Mouse (Mus musculus) hindlimb bud, embryonic 11.5 days (tissue): ENCODE data around the gene Scrn3.

ENCODE experiments used
- DNase-seq: peaks from one replicate; pipeline ENCODE4 v3.0.0-alpha.2; 2012; ENCODE audit warnings: low read depth, low spot score; ENCODE audit errors: extremely low spot score

Scrn3 gene

GRCm38 (mm10) chr2:73312152-73313116 is at the start of gene Scrn3, which contains the start of gene Cir1:
Scrn3 (plus strand) TSS chr2:73312601.
Cir1 (minus strand) TSS chr2:73312701.
- DNase-seq: peak; percentile 88

- no peak for DNase-seq
Observed at GRCm38 (mm10) chr2:73263172-73263765, 49.1 kb upstream of the Scrn3 start.

DNA sequence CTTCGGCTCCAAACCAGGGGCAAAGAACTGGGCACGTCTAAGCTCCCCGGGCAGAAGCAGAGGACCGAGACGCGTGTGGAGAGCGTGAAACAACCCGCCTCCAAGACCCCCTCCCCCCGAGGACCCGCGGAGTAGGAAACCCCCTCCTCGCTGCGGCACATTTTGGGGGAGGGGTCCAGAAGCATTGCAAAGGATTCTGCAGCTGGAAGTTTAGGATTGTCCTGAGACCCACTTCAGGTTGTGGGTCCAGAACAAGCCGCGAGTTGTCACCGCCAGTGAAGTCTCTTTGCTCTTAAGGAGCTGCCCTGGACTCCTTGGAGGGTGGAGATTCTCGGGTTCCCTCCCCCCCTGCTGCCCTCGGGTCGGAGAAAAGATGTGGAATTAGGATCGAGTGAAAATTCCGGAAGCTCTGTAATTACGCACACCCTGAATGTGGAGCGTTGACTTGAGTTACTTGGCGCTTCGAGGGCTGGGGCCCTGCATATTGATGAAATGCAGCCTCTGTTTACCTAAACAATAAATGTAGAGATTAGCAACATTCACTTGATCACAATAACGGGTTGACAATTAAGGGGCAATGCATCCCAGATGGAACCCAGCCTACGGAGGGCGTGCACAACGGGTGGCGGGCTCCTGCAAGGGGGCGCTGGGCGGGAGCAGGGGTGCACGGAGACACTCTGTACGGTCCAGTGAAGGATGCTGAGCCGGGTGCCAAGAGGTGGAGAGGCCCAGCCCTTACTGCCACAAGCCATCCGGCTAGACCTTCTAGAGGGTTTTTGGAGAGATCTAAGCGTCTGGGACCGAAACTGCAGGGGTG is 48.4 kb upstream of the Scrn3 start:
- no peak for DNase-seq

DNA sequence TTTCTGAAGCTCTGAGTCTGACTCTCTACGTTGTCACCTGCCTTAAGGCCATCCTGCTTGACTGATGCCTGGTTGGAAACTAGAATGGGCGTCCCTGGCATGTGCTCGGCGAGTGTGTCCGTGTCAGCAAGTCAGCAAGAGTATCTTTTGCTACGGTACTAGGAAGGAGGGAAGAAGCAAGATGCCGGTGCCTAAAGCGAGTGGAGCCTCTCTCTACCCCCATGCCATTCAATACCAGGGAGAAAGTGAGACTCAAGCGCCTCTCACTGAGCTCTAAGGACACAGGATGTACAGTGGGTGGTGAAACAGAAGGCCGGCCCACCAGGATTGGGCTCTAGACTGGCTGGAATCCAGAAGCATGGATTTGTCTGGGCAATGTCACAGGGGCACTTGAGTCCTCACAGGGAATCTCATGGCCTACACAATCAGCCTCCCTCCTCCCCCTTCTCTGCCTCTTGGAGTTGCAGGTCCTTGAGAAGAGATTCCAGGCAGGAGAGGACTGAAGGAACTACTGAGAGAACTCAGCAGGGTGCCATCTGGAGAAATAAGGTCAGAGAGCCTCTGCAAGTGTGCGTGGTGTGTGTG is 47.7 kb upstream of the Scrn3 start:
- DNase-seq: no peak

GRCm38 (mm10) chr2:73266011-73266410 is 46.4 kb upstream of the Scrn3 start:
- no peak for DNase-seq

- DNase-seq: no peak
Observed at GRCm38 (mm10) chr2:73266623-73267022, 45.8 kb upstream of the Scrn3 start.

DNA sequence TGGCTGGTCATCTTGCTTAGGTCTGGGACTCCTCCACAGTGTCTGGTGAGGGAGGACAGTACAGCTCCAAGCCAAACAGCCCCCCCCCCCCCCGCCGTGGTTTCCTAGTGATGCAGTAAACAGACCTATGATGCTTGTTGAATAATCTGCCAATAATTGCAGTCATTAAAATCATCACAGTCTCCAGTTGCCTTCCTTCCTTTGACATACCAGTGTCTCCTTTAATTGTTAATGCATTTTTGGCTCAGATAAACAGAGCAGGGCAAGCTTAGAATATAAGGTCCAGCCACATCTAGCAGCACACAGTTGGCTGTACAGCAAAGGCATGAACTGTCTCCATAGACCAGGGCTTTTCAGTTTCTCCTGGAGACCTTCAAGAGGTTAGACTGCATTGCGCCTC is 45.2 kb upstream of the Scrn3 start:
- no peak for DNase-seq

DNA sequence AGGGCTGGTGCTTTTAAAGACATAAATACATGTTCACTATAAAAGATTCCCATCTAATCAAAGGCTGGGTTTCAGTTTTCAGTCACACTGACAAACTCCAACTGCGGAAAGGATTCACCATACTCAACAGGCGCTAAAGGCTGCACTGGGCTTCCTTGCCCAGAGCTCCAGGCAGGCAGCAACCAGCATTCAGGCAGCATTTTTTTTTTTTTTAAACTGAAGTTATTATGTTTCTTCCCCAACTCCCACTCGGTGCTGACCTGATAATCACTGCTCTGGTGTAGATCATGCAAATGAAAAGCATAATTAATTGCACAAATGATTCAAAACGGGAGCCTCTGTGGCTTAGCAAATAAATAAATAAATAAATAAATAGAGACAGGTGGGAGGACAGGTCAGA is 44.6 kb upstream of the Scrn3 start:
- no peak for DNase-seq

GRCm38 (mm10) chr2:73268281-73268680 is 44.1 kb upstream of the Scrn3 start:
- no peak for DNase-seq

- DNase-seq: no peak
Observed at GRCm38 (mm10) chr2:73268836-73269395, 43.5 kb upstream of the Scrn3 start.

- no peak for DNase-seq
Observed at GRCm38 (mm10) chr2:73269666-73270065, 42.7 kb upstream of the Scrn3 start.

GRCm38 (mm10) chr2:73270071-73270592 is 42.3 kb upstream of the Scrn3 start:
- no peak for DNase-seq

- DNase-seq: no peak
Observed at GRCm38 (mm10) chr2:73270593-73271458, 41.6 kb upstream of the Scrn3 start.

- DNase-seq: no peak
Observed at GRCm38 (mm10) chr2:73271459-73272161, 40.8 kb upstream of the Scrn3 start, which contains the start of gene Sp9. Sp9 (plus strand) TSS chr2:73271925.

DNA sequence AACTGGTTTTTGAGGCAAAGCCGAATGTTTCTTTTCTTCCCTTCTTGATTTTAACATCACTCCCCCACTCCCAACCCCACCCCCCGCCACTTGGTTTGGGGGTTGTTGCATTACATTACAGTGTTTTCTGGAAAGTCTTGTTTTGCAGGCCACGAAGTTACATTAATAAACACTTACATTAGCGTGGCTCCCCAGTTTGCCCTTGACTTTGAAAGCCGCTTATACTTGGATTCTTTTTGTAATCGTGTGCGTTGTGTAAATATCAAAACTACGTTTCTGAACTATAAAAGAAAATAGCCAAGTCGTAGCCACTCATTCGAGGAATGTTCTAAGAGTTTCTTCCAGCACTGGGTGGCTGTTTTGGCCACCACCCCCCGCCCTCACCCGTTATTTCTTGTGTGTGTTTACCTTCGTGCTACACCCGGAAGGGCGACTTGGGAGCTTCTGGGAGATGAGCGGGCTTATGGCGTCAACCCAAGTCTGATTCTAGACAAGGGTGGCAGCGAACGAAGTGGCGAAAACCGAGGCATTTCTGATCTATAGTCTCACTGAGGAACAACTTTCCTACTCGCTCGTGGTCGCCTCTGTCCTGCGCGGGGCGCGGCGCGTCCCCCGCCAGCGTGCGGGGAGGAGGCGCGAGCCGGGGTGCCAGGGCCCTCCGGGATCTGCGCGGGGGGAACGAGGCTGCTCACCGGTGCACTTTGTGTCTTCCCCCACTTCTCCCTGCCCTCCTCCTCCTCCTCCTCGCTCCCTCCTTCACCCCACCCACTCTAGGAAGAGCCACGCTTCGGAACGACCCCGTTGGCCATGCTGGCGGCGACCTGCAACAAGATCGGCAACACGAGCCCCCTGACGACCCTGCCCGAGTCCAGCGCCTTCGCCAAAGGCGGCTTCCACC is 39.8 kb upstream of the Scrn3 start:
- DNase-seq: no peak

GRCm38 (mm10) chr2:73273249-73274118 is 38.9 kb upstream of the Scrn3 start:
- DNase-seq: no peak
